Mouse (Mus musculus) heart, embryonic 11.5 days (tissue): ENCODE measurements around the gene Clec10a. TPM values are rescaled to one million over a fixed set of nuclear protein-coding genes. Genes with fewer than 3 reads are reported as not detected.

ENCODE experiments used
- ATAC-seq: fragments of 200-750 bp; cut with Nextera tagmentation; replicated peaks from 2 replicates; pipeline ENCODE4 v1.8.0; 2017; ENCODE audit warnings: moderate library complexity; ENCODE audit not compliant: insufficient number of reproducible peaks, low FRiP score, low TSS enrichment
- H3K27ac ChIP-seq: fragments of 300-500 bp; sonication (generic); 2 replicates; pipeline ENCODE4 v1.5.1; 2014; ENCODE audit warnings: mild to moderate bottlenecking, low read depth, low read length
- H3K27me3 ChIP-seq: fragments of 300-500 bp; sonication (generic); 2 replicates; pipeline ENCODE4 v1.6.1; 2014; ENCODE audit warnings: mild to moderate bottlenecking, low read length, mixed read lengths; ENCODE audit not compliant: control insufficient read depth, insufficient read depth
- H3K36me3 ChIP-seq: fragments of 300-500 bp; sonication (generic); 2 replicates; pipeline ENCODE4 v1.6.1; 2014; ENCODE audit warnings: mild to moderate bottlenecking, low read length, moderate library complexity, mixed read lengths; ENCODE audit not compliant: control insufficient read depth, insufficient read depth
- H3K4me1 ChIP-seq: fragments of 300-500 bp; sonication (generic); 2 replicates; pipeline ENCODE4 v1.6.1; 2014; ENCODE audit warnings: low read length; ENCODE audit not compliant: control insufficient read depth, insufficient read depth
- H3K4me2 ChIP-seq: fragments of 300-500 bp; sonication (generic); 2 replicates; pipeline ENCODE4 v1.6.1; 2014; ENCODE audit warnings: mild to moderate bottlenecking, moderate library complexity
- H3K4me3 ChIP-seq: fragments of 300-500 bp; sonication (generic); 2 replicates; pipeline ENCODE4 v1.5.1; 2014; ENCODE audit warnings: low read depth, low read length
- H3K9ac ChIP-seq: fragments of 300-500 bp; sonication (generic); 2 replicates; pipeline ENCODE4 v1.6.1; 2014; ENCODE audit warnings: mild to moderate bottlenecking, low read depth, low read length, moderate library complexity
- H3K9me3 ChIP-seq: fragments of 300-500 bp; sonication (generic); replicated peaks from 2 replicates; pipeline ENCODE4 v1.6.1; 2016; ENCODE audit warnings: low read length; ENCODE audit not compliant: control insufficient read depth
- WGBS: fragments of 180-500 bp; shearing (Covaris S2); extraction: QIAGEN DNeasy Blood & Tissue Kit; methylation state at CpG from one replicate; pipeline ENCODE4 v1.1.7; 2014; ENCODE audit not compliant: insufficient replicate concordance; 5-methylcytosine and 5-hydroxymethylcytosine counted together
- polyA plus RNA-seq: library from polyadenylated mRNA; unstranded; fragments of >200 nt; fragmentation: Nextera tagmentation; extraction: Ambion mirVana; gene quantifications from 2 replicates; pipeline ENCODE4 v1.2.1, GENCODE M21; 2014

Gene Clec10a
- polyA plus RNA-seq, 1 experiment from 2014 or later = not detected

- Histone ChIP-seq H3K27ac (no peak overlapping the region), H3K36me3 (no peaks in the 10 kb centered on the region), H3K9ac (no peak overlapping the region), H3K9me3 (no peaks in the 10 kb centered on the region), H3K4me2 (no peak overlapping the region), H3K27me3 (peaks cover 6% of the 10 kb centered on the region; the same call in 1 of the 2 replicates), H3K4me3 (no peak overlapping the region), H3K4me1 (no peaks in the 10 kb centered on the region)
- WGBS = 62% methylated on average over 7 of the region's 7 CpGs
- no peak for ATAC-seq
Observed at GRCm38 (mm10) chr11:70207283-70207682, 51.3 kb downstream of the Clec10a start.

GRCm38 (mm10) chr11:70208778-70209388 is 52.9 kb downstream of the Clec10a start:
- Histone ChIP-seq H3K9me3 (no peaks in the 10 kb centered on the region), H3K4me1 (peaks cover 3% of the 10 kb centered on the region), H3K9ac (no peak overlapping the region), H3K4me3 (no peak overlapping the region), H3K36me3 (no peaks in the 10 kb centered on the region), H3K27ac (no peak overlapping the region), H3K4me2 (no peak overlapping the region), H3K27me3 (peaks cover 19% of the 10 kb centered on the region)
- 61% methylated on average over 5 of the region's 5 CpGs for WGBS
- ATAC-seq = no peak

GRCm38 (mm10) chr11:70210681-70211080 is 54.7 kb downstream of the Clec10a start:
- peaks cover 34% of the 10 kb centered on the region for H3K27me3 ChIP-seq

GRCm38 (mm10) chr11:70211972-70212371 is 56.0 kb downstream of the Clec10a start:
- H3K27me3 ChIP-seq = peaks cover 44% of the 10 kb centered on the region
- H3K27ac ChIP-seq = no peak overlapping the region
- no peak overlapping the region for H3K9ac ChIP-seq
- ATAC-seq = no peak
- peaks cover 16% of the 10 kb centered on the region for H3K4me1 ChIP-seq
- H3K36me3 ChIP-seq = no peaks in the 10 kb centered on the region
- H3K4me2 ChIP-seq = no peak overlapping the region
- 64% methylated on average over 6 of the region's 6 CpGs for WGBS
- H3K4me3 ChIP-seq = no peak overlapping the region
- no peaks in the 10 kb centered on the region for H3K9me3 ChIP-seq

More at GRCm38 (mm10) chr11:70210681-70211080, 54.7 kb downstream of the Clec10a start:
- WGBS = 72% methylated on average over 2 of the region's 2 CpGs
- Histone ChIP-seq H3K36me3 (no peaks in the 10 kb centered on the region), H3K4me3 (no peak overlapping the region), H3K27ac (no peak overlapping the region), H3K9me3 (no peaks in the 10 kb centered on the region), H3K9ac (no peak overlapping the region), H3K4me1 (peaks cover 16% of the 10 kb centered on the region), H3K4me2 (no peak overlapping the region)
- ATAC-seq = no peak

GRCm38 (mm10) chr11:70212423-70212822 is 56.4 kb downstream of the Clec10a start, which contains the start of gene Slc16a11:
TSS of gene Slc16a11 (plus strand) at chr11:70212752.
- peaks cover 48% of the 10 kb centered on the region for H3K27me3 ChIP-seq

GRCm38 (mm10) chr11:70212896-70213295 is 56.9 kb downstream of the Clec10a start:
- ATAC-seq = no peak
- H3K27ac ChIP-seq = no peak overlapping the region
- no peaks in the 10 kb centered on the region for H3K9me3 ChIP-seq
- peaks cover 16% of the 10 kb centered on the region for H3K4me1 ChIP-seq
- WGBS = 17% methylated on average over 9 of the region's 9 CpGs
- H3K27me3 ChIP-seq = peaks cover 52% of the 10 kb centered on the region
- no peak overlapping the region for H3K4me3 ChIP-seq
- H3K36me3 ChIP-seq = no peaks in the 10 kb centered on the region
- no peak overlapping the region for H3K4me2 ChIP-seq
- no peak overlapping the region for H3K9ac ChIP-seq

More at GRCm38 (mm10) chr11:70212423-70212822, 56.4 kb downstream of the Clec10a start, which contains the start of gene Slc16a11:
- Histone ChIP-seq H3K4me2 (no peak within 1 kb of the TSS; the same call in 1 of the 2 replicates), H3K9me3 (no peaks in the 10 kb centered on the region), H3K4me3 (peak within 1 kb of the TSS; percentile 45; the same call in 1 of the 2 replicates), H3K4me1 (peaks cover 16% of the 10 kb centered on the region), H3K9ac (no peak within 1 kb of the TSS), H3K27ac (no peak within 1 kb of the TSS), H3K36me3 (no peaks in the 10 kb centered on the region)
- WGBS = 56% methylated on average over 6 of the region's 6 CpGs
- ATAC-seq = no peak

- H3K27ac ChIP-seq = no peak overlapping the region
- H3K4me3 ChIP-seq = peak overlapping the region; percentile 45
- 12% methylated on average over 26 of the region's 26 CpGs for WGBS
- peak overlapping the region; percentile 72 for H3K4me2 ChIP-seq
- H3K9ac ChIP-seq = no peak overlapping the region
- H3K9me3 ChIP-seq = no peaks in the 10 kb centered on the region
- ATAC-seq = no peak
- no peaks in the 10 kb centered on the region for H3K36me3 ChIP-seq
- H3K4me1 ChIP-seq = peaks cover 16% of the 10 kb centered on the region
- peaks cover 55% of the 10 kb centered on the region for H3K27me3 ChIP-seq
Observed at GRCm38 (mm10) chr11:70213736-70214135, 57.7 kb downstream of the Clec10a start.

GRCm38 (mm10) chr11:70214191-70214855 is 58.3 kb downstream of the Clec10a start:
- WGBS = 1% methylated on average over 45 of the region's 46 CpGs
- peaks cover 57% of the 10 kb centered on the region for H3K27me3 ChIP-seq
- ATAC-seq = peak; percentile 37; the same call in 1 of the 2 replicates

More at GRCm38 (mm10) chr11:70214191-70214855, 58.3 kb downstream of the Clec10a start:
- H3K4me3 ChIP-seq = peak overlapping the region; percentile 45
- H3K27ac ChIP-seq = no peak overlapping the region
- H3K9me3 ChIP-seq = no peaks in the 10 kb centered on the region
- peak overlapping the region; percentile 63; the same call in 1 of the 2 replicates for H3K9ac ChIP-seq
- H3K4me1 ChIP-seq = peaks cover 16% of the 10 kb centered on the region
- peak overlapping the region; percentile 72 for H3K4me2 ChIP-seq
- no peaks in the 10 kb centered on the region for H3K36me3 ChIP-seq
